19 mouse cellular contexts compared by ENCODE assay signal in the genomic region with DNA sequence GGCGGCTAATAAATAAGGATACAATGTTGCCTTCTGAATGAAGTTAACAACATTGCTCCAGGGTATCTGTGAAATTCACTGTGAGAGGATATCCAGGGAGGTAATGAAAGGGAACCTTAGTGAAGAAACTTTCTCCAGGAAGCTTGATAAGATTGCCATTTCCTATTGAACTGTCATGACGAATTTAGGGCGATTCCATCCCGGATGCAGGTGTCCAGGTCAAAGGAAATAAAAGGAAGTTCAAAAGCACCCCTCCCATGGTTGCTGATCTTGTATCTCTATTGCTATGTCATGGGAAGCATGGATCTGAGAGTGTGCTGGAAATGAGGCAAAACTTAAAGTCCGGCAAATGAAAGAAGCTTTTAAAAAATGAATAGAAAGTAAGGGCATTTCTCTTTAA.
DNase-seq lines count a peak whose midpoint lies in the region; ATAC-seq and TF ChIP-seq lines count a peak whose summit lies in the region.
"Had no signal": no experiment of that assay in that cellular context is flagged by ENCODE, and none has a peak within 500 bp of the region (broad histone marks: within the 10 kb centered on the region; RNA-seq: fewer than 3 reads in every experiment).

No protein-coding gene starts in this region.

- no peaks in the 10 kb centered on the region for H3K9me3 ChIP-seq in heart, embryonic 13.5 days
- H3K9me3 ChIP-seq in kidney, postnatal 0 days (replicated peaks; ENCODE audit: low read length): no peaks in the 10 kb centered on the region
- H3K9me3 ChIP-seq: embryonic facial prominence, embryonic 13.5 days; G1E; hindbrain, embryonic 15.5 days; midbrain, embryonic 12.5 days; neural tube, embryonic 13.5 days had no signal

- H3K4me1 ChIP-seq in heart, embryonic 13.5 days: 0 out of 2 replicates have a peak, but pooled peaks cover 3% of the 10 kb centered on the region
- H3K4me1 ChIP-seq in kidney, postnatal 0 days (replicated peaks; ENCODE audit: insufficient read depth, low read length): no peaks in the 10 kb centered on the region
- H3K4me1 ChIP-seq: hindbrain, embryonic 15.5 days; midbrain, embryonic 12.5 days; neural tube, embryonic 13.5 days had no signal

- no peak overlapping the region for H3K4me2 ChIP-seq in heart, embryonic 13.5 days
- H3K4me2 ChIP-seq in kidney, postnatal 0 days (ENCODE audit: low read length): no peak overlapping the region
- H3K4me2 ChIP-seq: embryonic facial prominence, embryonic 13.5 days; hindbrain, embryonic 15.5 days; midbrain, embryonic 12.5 days; neural tube, embryonic 13.5 days had no signal

- H3K36me3 ChIP-seq in heart, embryonic 13.5 days: no peaks in the 10 kb centered on the region
- H3K36me3 ChIP-seq in kidney, postnatal 0 days (ENCODE audit: insufficient read depth, low read length): no peaks in the 10 kb centered on the region
- H3K36me3 ChIP-seq: embryonic facial prominence, embryonic 13.5 days; G1E; hindbrain, embryonic 15.5 days; midbrain, embryonic 12.5 days; neural tube, embryonic 13.5 days had no signal

- H3K9ac ChIP-seq in heart, embryonic 13.5 days: no peak overlapping the region
- no peak overlapping the region for H3K9ac ChIP-seq in kidney, postnatal 0 days (ENCODE audit: low read depth, low read length)
- H3K9ac ChIP-seq: embryonic facial prominence, embryonic 13.5 days; forebrain, postnatal 0 days; hindbrain, embryonic 15.5 days; midbrain, embryonic 12.5 days; neural tube, embryonic 13.5 days had no signal

- 51% methylated on average over 5 of the region's 5 CpGs for WGBS in heart, embryonic 13.5 days
- 62% methylated on average over 5 of the region's 5 CpGs for WGBS in kidney, postnatal 0 days

- H3K27ac ChIP-seq in heart, embryonic 13.5 days (replicated peaks): 0 out of 2 replicates have a peak overlapping the region, but pooled peaks have one; percentile 26
- no peak overlapping the region for H3K27ac ChIP-seq in kidney, postnatal 0 days
- H3K27ac ChIP-seq: embryonic facial prominence, embryonic 13.5 days; heart, adult 2 months; hindbrain, embryonic 15.5 days; midbrain, embryonic 12.5 days; neural tube, embryonic 13.5 days had no signal

- no peak for DNase-seq in heart, postnatal 4 days
- peak; percentile 38 for DNase-seq in 416B (ENCODE audit: low read depth)
- DNase-seq in kidney, postnatal 0 days (ENCODE audit: low spot score): peak; percentile 41
- DNase-seq in thymus, postnatal 14 days: no peak
- no peak for DNase-seq in cerebellum, adult 11-12 months
- DNase-seq: cerebellum, adult 2 months; forebrain, postnatal 0 days; lung, postnatal 36 days; thymus, postnatal 25 days had no signal

- no peaks in the 10 kb centered on the region for H3K27me3 ChIP-seq in heart, embryonic 13.5 days (replicated peaks)
- H3K27me3 ChIP-seq in kidney, postnatal 0 days (ENCODE audit: insufficient read depth, low read length): no peaks in the 10 kb centered on the region
- H3K27me3 ChIP-seq: embryonic facial prominence, embryonic 13.5 days; hindbrain, embryonic 15.5 days; midbrain, embryonic 12.5 days; neural tube, embryonic 13.5 days had no signal

- ATAC-seq in heart, embryonic 13.5 days (ENCODE audit: extremely low read depth, insufficient number of reproducible peaks, low FRiP score, low TSS enrichment): no peak
- ATAC-seq in common myeloid progenitor, adult 5-6 weeks (replicated peaks; ENCODE audit: low read depth, poor library complexity, severe bottlenecking): peak; percentile 52
- ATAC-seq in kidney, postnatal 0 days (replicated peaks; ENCODE audit: low FRiP score, low read depth): no peak
- ATAC-seq: CD4-positive, CD25-positive, alpha-beta regulatory T cell, adult 4 months; forebrain, postnatal 0 days; intestine, postnatal 0 days had no signal

- TF ChIP-seq CTCF in kidney, postnatal 0 days (IDR thresholded peaks at IDR 0.05; ENCODE audit: low read depth): no peak

- H3K4me3 ChIP-seq in heart, embryonic 13.5 days: no peak overlapping the region
- H3K4me3 ChIP-seq in kidney, postnatal 0 days (replicated peaks; ENCODE audit: low read depth, low read length): no peak overlapping the region
- H3K4me3 ChIP-seq: embryonic facial prominence, embryonic 13.5 days; heart, adult 2 months; hindbrain, embryonic 15.5 days; midbrain, embryonic 12.5 days; neural tube, embryonic 13.5 days had no signal

Comparison
In these comparisons a context has a peak if more than half of its experiments do, and no peak if none do; other contexts are left out.
1. DNase-seq: peak in 416B (single experiment) and kidney, postnatal 0 days (single experiment); none in heart, postnatal 4 days (single experiment), thymus, postnatal 14 days (single experiment) and cerebellum, adult 11-12 months (single experiment).